Mouse (Mus musculus) kidney, embryonic 15.5 days (tissue): ENCODE measurements around the gene Klc2. TPM values are rescaled to one million over a fixed set of nuclear protein-coding genes. Genes with fewer than 3 reads are reported as not detected.
A peak's percentile ranks its signal among the peaks of the same experiment; 100 is the strongest.

Source experiments
- ATAC-seq: fragments of 200-750 bp; cut with Nextera tagmentation; replicated peaks from 2 replicates; pipeline ENCODE4 v1.8.0; 2017; ENCODE audit warnings: moderate TSS enrichment; ENCODE audit not compliant: low FRiP score
- H3K27ac ChIP-seq: fragments of 300-500 bp; sonication (generic); 2 replicates; pipeline ENCODE4 v1.5.1; 2015; ENCODE audit warnings: mild to moderate bottlenecking, inconsistent platforms
- H3K27me3 ChIP-seq: fragments of 300-500 bp; sonication (generic); 2 replicates; pipeline ENCODE4 v1.6.1; 2015; ENCODE audit warnings: inconsistent platforms
- H3K36me3 ChIP-seq: fragments of 300-500 bp; sonication (generic); 2 replicates; pipeline ENCODE4 v1.6.1; 2015; ENCODE audit warnings: inconsistent platforms
- H3K4me1 ChIP-seq: fragments of 300-500 bp; sonication (generic); 2 replicates; pipeline ENCODE4 v1.6.1; 2015; ENCODE audit warnings: inconsistent platforms
- H3K4me2 ChIP-seq: fragments of 300-500 bp; sonication (generic); 2 replicates; pipeline ENCODE4 v1.6.1; 2015; ENCODE audit warnings: moderate library complexity, mild to moderate bottlenecking, inconsistent platforms
- H3K4me3 ChIP-seq: fragments of 300-500 bp; sonication (generic); replicated peaks from 2 replicates; pipeline ENCODE4 v1.5.1; 2015; ENCODE audit warnings: mild to moderate bottlenecking, inconsistent platforms
- H3K9ac ChIP-seq: fragments of 300-500 bp; sonication (generic); 2 replicates; pipeline ENCODE4 v1.6.1; 2015; ENCODE audit warnings: mild to moderate bottlenecking, inconsistent platforms
- H3K9me3 ChIP-seq: fragments of 300-500 bp; sonication (generic); replicated peaks from 2 replicates; pipeline ENCODE4 v1.6.1; 2016; ENCODE audit warnings: inconsistent platforms
- WGBS: fragments of 180-500 bp; shearing (Covaris S2); methylation state at CpG from one replicate; pipeline ENCODE4 v1.1.7; 2015; ENCODE audit warnings: mixed read lengths; 5-methylcytosine and 5-hydroxymethylcytosine counted together
- polyA plus RNA-seq: library from polyadenylated mRNA; unstranded; fragments of >200 nt; fragmentation: Nextera tagmentation; extraction: Ambion mirVana; gene quantifications from 2 replicates; pipeline ENCODE4 v1.2.1, GENCODE M21; 2015

Gene Klc2
- polyA plus RNA-seq, 1 experiment from 2014 or later = 27.8 TPM

DNA sequence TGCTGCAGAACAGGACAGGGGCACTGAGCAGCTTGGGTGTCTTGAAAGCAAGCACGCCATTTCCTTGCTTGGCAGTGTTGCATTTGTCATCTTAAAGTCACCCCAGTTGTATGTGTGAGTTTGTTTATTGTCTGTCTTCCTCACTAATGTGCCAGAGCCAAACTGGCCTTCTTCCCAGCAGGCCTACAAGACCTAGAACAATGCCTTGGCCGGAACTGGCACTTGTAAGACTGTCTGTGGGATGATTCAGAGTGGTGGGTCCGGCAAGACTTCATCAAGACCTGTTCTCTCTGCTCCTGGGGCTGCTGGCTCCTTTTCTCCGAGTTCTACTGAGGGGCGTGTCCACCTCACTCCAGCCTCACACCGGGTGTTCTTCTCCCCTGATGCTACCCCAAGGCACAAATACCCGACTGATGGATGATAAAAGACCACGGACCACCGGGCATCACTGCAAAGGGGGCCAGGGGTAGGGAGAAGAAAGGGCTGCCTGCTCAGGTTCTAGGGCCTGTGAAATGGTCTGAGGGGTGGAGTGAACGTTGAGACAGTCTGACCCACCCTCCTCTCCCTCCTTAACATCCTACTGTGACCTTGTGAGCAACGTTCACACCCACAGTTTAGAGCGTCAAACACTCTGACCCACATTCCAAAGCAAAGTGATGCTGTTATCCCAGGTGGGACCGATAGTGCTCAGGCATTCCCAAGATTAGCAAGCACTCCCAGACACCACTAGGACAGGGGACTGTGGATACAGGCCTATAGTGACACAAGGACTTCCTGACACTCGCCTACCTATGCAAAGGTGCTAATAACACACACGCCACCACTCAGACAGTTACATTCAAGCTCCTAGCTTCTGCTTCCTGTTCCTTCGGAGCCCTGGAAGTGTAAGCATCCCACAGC is 60.2 kb downstream of the Klc2 start:
- Histone ChIP-seq H3K4me3 (no peak overlapping the region), H3K4me1 (peaks cover 51% of the 10 kb centered on the region), H3K9me3 (no peaks in the 10 kb centered on the region), H3K4me2 (peak overlapping the region; percentile 27; the same call in 1 of the 2 replicates), H3K27ac (peak overlapping the region; percentile 82), H3K36me3 (no peaks in the 10 kb centered on the region), H3K27me3 (peaks cover 18% of the 10 kb centered on the region), H3K9ac (no peak overlapping the region)
- ATAC-seq = no peak
- WGBS = 24% methylated on average over 16 of the region's 16 CpGs

Other genes with a start within 250 kb of the Klc2 start
- gene Actn3, start 240.7 kb downstream of the Klc2 start, polyA plus RNA-seq = 10.6 and 12.0 TPM in 2 replicates
- 10.8 and 12.0 TPM in 2 replicates for gene Zdhhc24, start 239.9 kb downstream of the Klc2 start, polyA plus RNA-seq
- 5.2 and 6.7 TPM in 2 replicates for gene Bbs1, start 211.9 kb downstream of the Klc2 start, polyA plus RNA-seq
- 96.4 and 108 TPM in 2 replicates for gene Dpp3, start 190.3 kb downstream of the Klc2 start, polyA plus RNA-seq
- 2.9 and 3.0 TPM in 2 replicates for gene Peli3, start 175.4 kb downstream of the Klc2 start, polyA plus RNA-seq
- gene Mrpl11, start 156.4 kb downstream of the Klc2 start, polyA plus RNA-seq = 108 and 125 TPM in 2 replicates
- gene Npas4, start 128.2 kb downstream of the Klc2 start, polyA plus RNA-seq = 0.18 TPM in 1 of 2 replicates, not detected in the other
- 6.0 and 7.0 TPM in 2 replicates for gene Slc29a2, start 94.7 kb downstream of the Klc2 start, polyA plus RNA-seq
- gene B4gat1, start 79.7 kb downstream of the Klc2 start, polyA plus RNA-seq = 51.0 and 51.7 TPM in 2 replicates
- 2.1 and 2.3 TPM in 2 replicates for gene AC124502.3, start 79.7 kb downstream of the Klc2 start, polyA plus RNA-seq
- gene Brms1, start 77.2 kb downstream of the Klc2 start, polyA plus RNA-seq = 44.0 and 51.6 TPM in 2 replicates
- gene Rin1, start 68.1 kb downstream of the Klc2 start, polyA plus RNA-seq = 3.0 and 4.2 TPM in 2 replicates
- 50.3 and 74.1 TPM in 2 replicates for gene Cd248, start 50.5 kb downstream of the Klc2 start, polyA plus RNA-seq
- gene Tmem151a, start 33.0 kb downstream of the Klc2 start, polyA plus RNA-seq = 1.3 and 1.8 TPM in 2 replicates
- 99.8 and 101 TPM in 2 replicates for gene Yif1a, start 30.0 kb downstream of the Klc2 start, polyA plus RNA-seq
- 13.3 and 15.1 TPM in 2 replicates for gene Cnih2, start 20.0 kb downstream of the Klc2 start, polyA plus RNA-seq
- gene Rab1b, start 11.5 kb downstream of the Klc2 start, polyA plus RNA-seq = 268 and 290 TPM in 2 replicates
- 23.2 and 25.0 TPM in 2 replicates for gene Pacs1, start 154.6 kb upstream of the Klc2 start, polyA plus RNA-seq
- 351 and 362 TPM in 2 replicates for gene Sf3b2, start 176.9 kb upstream of the Klc2 start, polyA plus RNA-seq
- gene Gal3st3, start 179.8 kb upstream of the Klc2 start, polyA plus RNA-seq = 3.8 and 3.9 TPM in 2 replicates
- gene Catsper1, start 217.2 kb upstream of the Klc2 start, polyA plus RNA-seq = not detected in 2 replicates
- 0.45 and 1.2 TPM in 2 replicates for gene Cst6, start 231.0 kb upstream of the Klc2 start, polyA plus RNA-seq
- 58.4 and 59.3 TPM in 2 replicates for gene Eif1ad, start 248.2 kb upstream of the Klc2 start, polyA plus RNA-seq
- 477 and 508 TPM in 2 replicates for gene Banf1, start 248.6 kb upstream of the Klc2 start, polyA plus RNA-seq